Mouse (Mus musculus) kidney, adult 9 months (tissue): ENCODE measurements at regions not wholly inside any gene's neighbourhood (a gene's known extent, or its start where the extent isn't known, plus 50 kb on each side); places are given as distances from the start of the nearest gene placed in this dataset.

Experiments used
- DNase-seq: peaks from one replicate; pipeline ENCODE4 v3.0.0; 2022

DNA sequence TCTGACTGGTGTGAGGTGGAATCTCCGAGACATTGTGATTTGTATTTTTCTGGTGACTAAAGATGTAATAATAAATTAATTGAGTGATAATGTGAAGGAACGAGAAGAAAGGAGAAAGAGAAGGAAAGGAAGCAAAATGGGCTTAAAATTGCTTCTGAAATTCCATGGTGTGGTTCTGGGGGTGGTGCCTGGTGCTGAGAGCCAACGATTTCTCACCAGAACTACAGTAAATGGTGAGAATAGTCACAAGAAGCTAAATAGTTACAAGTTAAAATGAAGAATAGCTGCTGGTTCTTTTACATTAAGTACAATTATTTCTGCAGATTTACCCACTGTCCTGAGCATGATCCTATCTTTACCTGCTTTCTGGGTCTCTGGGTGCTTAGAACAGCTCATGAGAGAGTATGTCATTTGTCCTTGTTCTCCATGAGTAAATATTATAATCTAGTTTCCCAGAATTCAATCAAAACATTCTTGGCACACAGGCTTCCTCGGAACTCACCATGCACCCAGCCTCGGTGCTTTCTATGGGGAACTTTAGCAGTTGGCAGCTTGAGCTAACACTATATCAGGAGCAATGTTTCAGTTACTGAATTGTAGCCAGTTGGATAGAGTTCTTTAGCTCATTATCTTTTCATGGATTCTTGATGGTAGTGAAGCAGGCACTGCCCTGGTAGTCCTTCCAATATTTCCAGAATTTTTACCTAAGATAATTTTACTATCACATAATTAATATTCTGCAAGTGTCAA lies 1198.6 kb downstream of the Epha7 start:
- no peak for DNase-seq

DNA sequence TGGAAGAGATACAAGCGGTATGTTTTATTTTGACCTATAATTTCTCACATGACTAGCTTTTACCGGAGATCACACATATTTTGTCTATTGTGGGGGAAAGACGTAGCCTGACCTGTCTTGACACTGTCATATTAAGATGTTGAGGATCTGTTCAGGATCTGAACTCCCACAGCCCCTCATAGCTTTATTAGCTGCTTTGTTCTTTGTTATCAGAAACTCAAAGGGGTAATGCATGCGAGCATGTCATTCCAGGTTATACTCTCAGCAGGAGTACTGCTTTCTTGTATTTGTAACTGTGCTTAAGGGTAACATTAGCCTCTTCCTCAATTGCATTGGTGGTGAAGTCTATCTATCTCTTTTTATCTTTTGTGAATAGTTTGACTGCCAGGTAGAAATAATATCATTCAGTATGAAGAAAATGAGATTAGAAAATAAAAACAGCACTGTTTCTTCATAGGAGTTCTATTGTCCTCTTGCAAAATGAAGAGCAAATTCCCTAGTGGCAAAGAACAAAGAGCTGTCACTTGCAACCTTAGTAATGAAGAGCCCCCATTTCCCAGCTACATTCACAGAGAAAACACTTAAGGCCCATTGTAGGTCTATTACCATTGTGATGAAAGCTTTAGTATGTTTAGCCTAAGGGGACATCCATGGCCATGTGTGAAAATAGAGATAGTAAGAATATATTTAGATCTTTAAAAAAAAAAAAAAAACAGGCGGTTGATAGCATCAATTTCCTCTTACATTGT lies 1226.7 kb downstream of the Epha7 start:
- DNase-seq: no peak

DNA sequence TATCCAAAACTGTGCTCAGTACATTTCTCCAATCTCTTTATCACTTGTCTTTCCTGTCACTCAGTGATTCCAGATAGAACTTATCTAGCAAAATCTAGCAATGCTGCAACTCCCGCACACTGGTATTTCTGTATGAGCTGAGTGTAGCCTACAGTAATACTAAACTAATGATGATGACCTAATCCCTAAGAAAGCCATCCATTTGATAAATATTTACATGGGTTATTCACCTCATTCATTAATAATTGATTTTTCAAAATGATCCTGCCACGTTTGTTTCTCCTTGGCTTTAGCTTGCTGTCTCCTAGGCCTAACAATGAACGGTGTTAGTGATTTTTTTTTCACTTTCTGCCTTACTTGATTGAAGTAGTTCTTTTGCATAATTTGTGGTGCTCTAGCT lies 1252.1 kb downstream of the Epha7 start:
- DNase-seq: peak; percentile 3

DNA sequence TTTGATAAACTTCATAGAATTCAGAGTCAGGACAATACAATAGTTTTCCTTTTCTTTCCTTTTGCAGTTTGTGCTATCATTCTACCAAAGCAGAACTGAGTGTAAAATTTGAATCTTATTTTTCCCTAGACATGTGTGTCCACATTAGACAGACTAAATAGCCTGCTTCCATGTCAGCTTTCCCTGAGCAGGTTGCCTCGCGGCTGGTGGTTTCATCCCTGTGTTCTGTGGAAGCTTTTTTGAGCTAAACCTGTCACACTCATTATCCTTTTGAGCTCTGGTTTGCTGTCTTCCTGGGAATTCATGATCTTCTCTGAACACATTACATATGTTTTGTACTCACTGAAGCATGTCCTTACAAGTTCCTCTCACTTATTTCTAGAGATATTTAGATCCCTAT lies 1286.2 kb downstream of the Epha7 start:
- no peak for DNase-seq

DNA sequence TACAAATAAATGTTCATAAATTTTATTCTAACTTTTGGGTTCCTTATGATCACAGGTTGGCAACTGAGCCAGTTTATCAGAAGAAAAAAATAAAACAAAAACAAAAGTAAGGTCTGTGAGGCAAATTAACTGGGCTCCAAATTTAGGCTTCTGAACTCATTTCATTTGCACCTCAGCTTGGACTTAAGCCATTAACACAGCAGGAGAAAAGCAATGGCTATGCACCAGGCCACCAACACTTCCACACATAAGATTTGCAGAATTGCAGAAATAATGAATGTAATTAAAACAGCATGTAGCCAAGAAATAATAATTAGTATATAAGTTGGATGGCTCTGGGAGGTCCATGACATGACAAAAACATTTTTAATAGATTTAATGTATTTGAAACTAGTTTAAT lies 1320.1 kb downstream of the Epha7 start:
- no peak for DNase-seq
